ENCODE assay signal across 21 mouse cellular contexts in genomic region chr8:61552755-61553402, GRCm38 (mm10).
A peak's percentile ranks its signal among the peaks of the same experiment; 100 is the strongest.
DNase-seq lines count a peak whose midpoint lies in the region; ATAC-seq and TF ChIP-seq lines count a peak whose summit lies in the region.
"Had no signal": no experiment of that assay in that cellular context is flagged by ENCODE, and none has a peak within 500 bp of the region (broad histone marks: within the 10 kb centered on the region; RNA-seq: fewer than 3 reads in every experiment).

No protein-coding gene starts in this region.

- TF ChIP-seq CTCF in lung, postnatal 0 days (IDR thresholded peaks at IDR 0.05) = no peak
- TF ChIP-seq CTCF in lung, adult 2 months (IDR thresholded peaks at IDR 0.05; ENCODE audit: insufficient read depth, low read length) = no peak
- TF ChIP-seq CTCF in embryonic fibroblast, embryonic 13.5 days (IDR thresholded peaks at IDR 0.05; ENCODE audit: borderline replicate concordance, insufficient read depth, low read length) = no peak

- H3K4me2 ChIP-seq in lung, postnatal 0 days (replicated peaks; ENCODE audit: low read depth, low read length) = no peak overlapping the region
- H3K4me2 ChIP-seq in stomach, embryonic 16.5 days (ENCODE audit: low read depth, low read length) = no peak overlapping the region
- H3K4me2 ChIP-seq: embryonic facial prominence, embryonic 12.5 days; forebrain, embryonic 15.5 days; hindbrain, embryonic 13.5 days; intestine, embryonic 15.5 days had no signal

- TF ChIP-seq EP300 in lung, postnatal 0 days (IDR thresholded peaks at IDR 0.05) = no peak

- H3K36me3 ChIP-seq in lung, postnatal 0 days (ENCODE audit: insufficient read depth, low read length) = 0 out of 2 replicates have a peak, but pooled peaks cover 7% of the 10 kb centered on the region
- peaks cover 16% of the 10 kb centered on the region for H3K36me3 ChIP-seq in stomach, embryonic 16.5 days (ENCODE audit: control insufficient read depth, insufficient read depth, low read length)
- H3K36me3 ChIP-seq: G1E had no signal

- H3K4me3 ChIP-seq in lung, postnatal 0 days (ENCODE audit: low read depth, low read length) = no peak overlapping the region
- H3K4me3 ChIP-seq in lung, adult 2 months (replicated peaks; ENCODE audit: extremely low read depth, low read depth, low read length) = no peak overlapping the region
- H3K4me3 ChIP-seq in embryonic fibroblast, embryonic 13.5 days (ENCODE audit: insufficient read depth, low read length) = no peak overlapping the region
- no peak overlapping the region for H3K4me3 ChIP-seq in stomach, embryonic 16.5 days (replicated peaks; ENCODE audit: low read length)
- H3K4me3 ChIP-seq: embryonic facial prominence, embryonic 12.5 days; forebrain, embryonic 15.5 days; heart, embryonic 10.5 days; hindbrain, embryonic 13.5 days; intestine, embryonic 15.5 days had no signal

- DNase-seq in lung, postnatal 0 days (ENCODE audit: low spot score) = no peak
- no peak for DNase-seq in lung, adult 2 months
- DNase-seq in brain, adult 2 months (ENCODE audit: low read depth, low spot score) = peak; percentile 36
- no peak for DNase-seq in urinary bladder, adult 18-20 months (ENCODE audit: low spot score in 2 of 2)
- no peak for DNase-seq in urinary bladder, postnatal 4 days (ENCODE audit: low spot score in 2 of 2)
- DNase-seq in T-cell, adult 2 months (ENCODE audit: low spot score) = no peak
- DNase-seq: cerebellum, adult 8-10 months; cerebellum, postnatal 14 days; embryo, embryonic 11 days; gastrocnemius, postnatal 25 days; heart, adult 18-20 months; heart, postnatal 10 days had no signal

- no peak overlapping the region for H3K9ac ChIP-seq in lung, postnatal 0 days (replicated peaks; ENCODE audit: low read depth)
- H3K9ac ChIP-seq in stomach, embryonic 16.5 days (ENCODE audit: low read length) = no peak overlapping the region
- H3K9ac ChIP-seq: embryonic facial prominence, embryonic 12.5 days; forebrain, embryonic 15.5 days; hindbrain, embryonic 13.5 days; intestine, embryonic 15.5 days had no signal

- H3K27ac ChIP-seq in lung, postnatal 0 days (ENCODE audit: low read length) = peak overlapping the region; percentile 3; the same call in 1 of the 2 replicates
- H3K27ac ChIP-seq in embryonic fibroblast, embryonic 13.5 days (ENCODE audit: insufficient read depth, low read length) = peak overlapping the region; percentile 9; the same call in 1 of the 2 replicates
- H3K27ac ChIP-seq in stomach, embryonic 16.5 days (ENCODE audit: low read length) = peak overlapping the region; percentile 78
- H3K27ac ChIP-seq: forebrain, embryonic 15.5 days; heart, embryonic 10.5 days; hindbrain, embryonic 13.5 days; intestine, embryonic 15.5 days had no signal

- H3K4me1 ChIP-seq in lung, postnatal 0 days (ENCODE audit: insufficient read depth, low read depth, low read length) = no peaks in the 10 kb centered on the region; the same call in 1 of the 2 replicates
- H3K4me1 ChIP-seq in lung, adult 2 months (ENCODE audit: control insufficient read depth, insufficient read depth, low read length) = no peaks in the 10 kb centered on the region
- H3K4me1 ChIP-seq in embryonic fibroblast, embryonic 13.5 days (ENCODE audit: control insufficient read depth, insufficient read depth, low read length) = peaks cover 11% of the 10 kb centered on the region
- peaks cover 31% of the 10 kb centered on the region for H3K4me1 ChIP-seq in stomach, embryonic 16.5 days (ENCODE audit: control insufficient read depth, insufficient read depth, low read length)
- H3K4me1 ChIP-seq: forebrain, embryonic 15.5 days had no signal

- 82% methylated on average over 8 of the region's 8 CpGs for WGBS in lung, postnatal 0 days
- WGBS in lung, adult 2 months = 80% methylated on average over 8 of the region's 8 CpGs
- 53% methylated on average over 8 of the region's 8 CpGs for WGBS in stomach, embryonic 16.5 days

- H3K9me3 ChIP-seq in lung, postnatal 0 days (ENCODE audit: low read length) = no peaks in the 10 kb centered on the region
- peaks cover 18% of the 10 kb centered on the region for H3K9me3 ChIP-seq in stomach, embryonic 16.5 days (replicated peaks; ENCODE audit: control insufficient read depth, low read length)
- H3K9me3 ChIP-seq: forebrain, embryonic 15.5 days had no signal

- no peak for TF ChIP-seq POLR2A in lung, adult 2 months (IDR thresholded peaks at IDR 0.05; ENCODE audit: borderline replicate concordance, extremely low read depth, low read depth, low read length)
- no peak for TF ChIP-seq POLR2A in embryonic fibroblast, embryonic 13.5 days (IDR thresholded peaks at IDR 0.05; ENCODE audit: low read depth, low read length)

- ATAC-seq in lung, postnatal 0 days = no peak
- ATAC-seq in stomach, embryonic 16.5 days (ENCODE audit: insufficient read depth, low FRiP score) = 0 out of 2 replicates have a peak, but pooled peaks have one; percentile 34
- ATAC-seq: activated CD4-positive, CD25-positive, alpha-beta regulatory T cell, adult 4 months; forebrain, embryonic 15.5 days; intestine, embryonic 15.5 days had no signal

- no peaks in the 10 kb centered on the region for H3K27me3 ChIP-seq in lung, postnatal 0 days (replicated peaks; ENCODE audit: insufficient read depth, low read length)
- no peaks in the 10 kb centered on the region for H3K27me3 ChIP-seq in stomach, embryonic 16.5 days (ENCODE audit: control insufficient read depth, insufficient read depth, low read length)
- H3K27me3 ChIP-seq: embryonic facial prominence, embryonic 12.5 days; forebrain, embryonic 15.5 days; hindbrain, embryonic 13.5 days; intestine, embryonic 15.5 days had no signal

Comparison
In these comparisons a context has a peak if more than half of its experiments do, and no peak if none do; other contexts are left out.
1. H3K27ac ChIP-seq: peak in every context shown above with its lines; median percentile 78 in stomach, embryonic 16.5 days; 9 in embryonic fibroblast, embryonic 13.5 days; 3 in lung, postnatal 0 days.